11 mouse cellular contexts compared by ENCODE assay signal in genomic region chr11:108923781-108924180, GRCm38 (mm10). TPM values are rescaled to one million over a fixed set of nuclear protein-coding genes. Genes with fewer than 3 reads are reported as not detected.
A peak's percentile ranks its signal among the peaks of the same experiment; 100 is the strongest.
DNase-seq lines count a peak whose midpoint lies in the region; ATAC-seq and TF ChIP-seq lines count a peak whose summit lies in the region.
"Had no signal": no experiment of that assay in that cellular context is flagged by ENCODE, and none has a peak within 500 bp of the region (broad histone marks: within the 10 kb centered on the region; RNA-seq: fewer than 3 reads in every experiment).

No protein-coding gene starts in this region.

- H3K4me1 ChIP-seq in kidney, postnatal 0 days (replicated peaks; ENCODE audit: insufficient read depth, low read length): peaks cover 22% of the 10 kb centered on the region; the same call in 1 of the 2 replicates
- H3K4me1 ChIP-seq in forebrain, embryonic 10.5 days: peaks cover 89% of the 10 kb centered on the region
- peaks cover 36% of the 10 kb centered on the region for H3K4me1 ChIP-seq in intestine, embryonic 15.5 days (replicated peaks)
- peaks cover 67% of the 10 kb centered on the region for H3K4me1 ChIP-seq in neural tube, embryonic 12.5 days

- peak overlapping the region; percentile 69 for H3K4me3 ChIP-seq in kidney, postnatal 0 days (replicated peaks; ENCODE audit: low read depth, low read length)
- H3K4me3 ChIP-seq in forebrain, embryonic 10.5 days: peak overlapping the region; percentile 89
- peak overlapping the region; percentile 86 for H3K4me3 ChIP-seq in intestine, embryonic 15.5 days (replicated peaks)
- peak overlapping the region; percentile 94 for H3K4me3 ChIP-seq in neural tube, embryonic 12.5 days
- H3K4me3 ChIP-seq: liver, embryonic 15.5 days had no signal

- DNase-seq in kidney, postnatal 0 days (ENCODE audit: low spot score): no peak
- no peak for DNase-seq in kidney, postnatal 25 days
- DNase-seq in forebrain, embryonic 10.5 days (ENCODE audit: extremely low spot score, low spot score): no peak
- DNase-seq in urinary bladder, postnatal 10 days (ENCODE audit: low spot score): no peak
- DNase-seq: right cerebral cortex, adult 18-20 months had no signal

- 19% methylated on average over 13 of the region's 13 CpGs for WGBS in kidney, postnatal 0 days
- WGBS in forebrain, embryonic 10.5 days: 32% methylated on average over 13 of the region's 13 CpGs
- 45% methylated on average over 13 of the region's 13 CpGs for WGBS in intestine, embryonic 15.5 days
- 9% methylated on average over 13 of the region's 13 CpGs for WGBS in neural tube, embryonic 12.5 days

- 0 out of 2 replicates have a peak overlapping the region, but pooled peaks have one; percentile 0 for H3K9ac ChIP-seq in kidney, postnatal 0 days (ENCODE audit: low read depth, low read length)
- H3K9ac ChIP-seq in intestine, embryonic 15.5 days: peak overlapping the region; percentile 28; the same call in 1 of the 2 replicates
- peak overlapping the region; percentile 91 for H3K9ac ChIP-seq in neural tube, embryonic 12.5 days
- H3K9ac ChIP-seq: liver, embryonic 15.5 days had no signal

- H3K9me3 ChIP-seq in kidney, postnatal 0 days (replicated peaks; ENCODE audit: low read length): no peaks in the 10 kb centered on the region
- no peaks in the 10 kb centered on the region for H3K9me3 ChIP-seq in forebrain, embryonic 10.5 days
- no peaks in the 10 kb centered on the region for H3K9me3 ChIP-seq in intestine, embryonic 15.5 days
- H3K9me3 ChIP-seq in neural tube, embryonic 12.5 days: no peaks in the 10 kb centered on the region
- H3K9me3 ChIP-seq: liver, embryonic 15.5 days had no signal

- no peaks in the 10 kb centered on the region for H3K36me3 ChIP-seq in kidney, postnatal 0 days (ENCODE audit: insufficient read depth, low read length)
- peaks cover 53% of the 10 kb centered on the region for H3K36me3 ChIP-seq in forebrain, embryonic 10.5 days (replicated peaks)
- no peaks in the 10 kb centered on the region for H3K36me3 ChIP-seq in intestine, embryonic 15.5 days
- H3K36me3 ChIP-seq in neural tube, embryonic 12.5 days: no peaks in the 10 kb centered on the region; the same call in 1 of the 2 replicates
- H3K36me3 ChIP-seq: G1E; liver, embryonic 15.5 days had no signal

- ATAC-seq in kidney, postnatal 0 days (replicated peaks; ENCODE audit: low FRiP score, low read depth): no peak
- ATAC-seq in intestine, embryonic 15.5 days: no peak
- ATAC-seq in neural tube, embryonic 12.5 days (ENCODE audit: low FRiP score, low read depth): no peak
- no peak for ATAC-seq in erythroid progenitor cell, adult 5-6 weeks (replicated peaks; ENCODE audit: low FRiP score, poor library complexity, severe bottlenecking)
- ATAC-seq in monocyte, adult 5-6 weeks (replicated peaks; ENCODE audit: insufficient number of reproducible peaks, low FRiP score, low TSS enrichment, poor library complexity, severe bottlenecking): no peak

- peak overlapping the region; percentile 83 for H3K4me2 ChIP-seq in kidney, postnatal 0 days (ENCODE audit: low read length)
- H3K4me2 ChIP-seq in intestine, embryonic 15.5 days (replicated peaks): peak overlapping the region; percentile 88
- H3K4me2 ChIP-seq in neural tube, embryonic 12.5 days (replicated peaks): peak overlapping the region; percentile 93

- TF ChIP-seq CTCF in kidney, postnatal 0 days (IDR thresholded peaks at IDR 0.05; ENCODE audit: low read depth): no peak

- H3K27ac ChIP-seq in kidney, postnatal 0 days: no peak overlapping the region
- peak overlapping the region; percentile 100 for H3K27ac ChIP-seq in forebrain, embryonic 10.5 days
- no peak overlapping the region for H3K27ac ChIP-seq in intestine, embryonic 15.5 days
- H3K27ac ChIP-seq in neural tube, embryonic 12.5 days: no peak overlapping the region
- H3K27ac ChIP-seq: liver, embryonic 15.5 days had no signal

- H3K27me3 ChIP-seq in kidney, postnatal 0 days (ENCODE audit: insufficient read depth, low read length): no peaks in the 10 kb centered on the region
- H3K27me3 ChIP-seq in forebrain, embryonic 10.5 days (ENCODE audit: poor library complexity, severe bottlenecking): peaks cover 36% of the 10 kb centered on the region
- H3K27me3 ChIP-seq in intestine, embryonic 15.5 days (replicated peaks): no peaks in the 10 kb centered on the region
- no peaks in the 10 kb centered on the region for H3K27me3 ChIP-seq in neural tube, embryonic 12.5 days (replicated peaks)

RNA-seq across cellular contexts. Expression of gene Axin2, which starts 3.6 kb away (rescaled TPM):
- 5.3 and 5.8 TPM in 2 replicates for polyA plus RNA-seq in kidney, postnatal 0 days (2015; fragmentation: Nextera tagmentation; extraction: Ambion mirVana)
- polyA plus RNA-seq in forebrain, embryonic 10.5 days (2016; fragmentation: Nextera tagmentation; extraction: Ambion mirVana): 12.8 and 14.3 TPM in 2 replicates
- polyA plus RNA-seq in intestine, embryonic 15.5 days (2015; fragmentation: Nextera tagmentation; extraction: Ambion mirVana): 4.7 and 5.4 TPM in 2 replicates
- polyA plus RNA-seq in neural tube, embryonic 12.5 days (2016; fragmentation: Nextera tagmentation; extraction: Ambion mirVana): 13.6 and 15.4 TPM in 2 replicates
- total RNA-seq in erythroid progenitor cell, adult 5-6 weeks (2015; ENCODE audit: low replicate concordance): 0.72 and 2.9 TPM in 2 replicates
- total RNA-seq in erythroid progenitor cell, adult 5-6 weeks (2017; ENCODE audit: low replicate concordance): 0.77 TPM in 1 of 2 replicates, not detected in the other
- 1.5 to 5.5 TPM (median 2.2 TPM) in 3 replicates for total RNA-seq in monocyte, adult 5-6 weeks (2017)
- total RNA-seq: G1E had no signal
- polyA plus RNA-seq: G1E had no signal

Comparison
In these comparisons a context has a peak if more than half of its experiments do, and no peak if none do; other contexts are left out.
1. H3K9ac ChIP-seq: peak in every context shown above with its lines; median percentile 91 in neural tube, embryonic 12.5 days; 28 in intestine, embryonic 15.5 days; 0 in kidney, postnatal 0 days.